Mouse (Mus musculus): ENCODE results near the gene 1700012P22Rik. TPM values are rescaled to one million over a fixed set of nuclear protein-coding genes. Genes with fewer than 3 reads are reported as not detected.

Gene 1700012P22Rik
- polyA plus RNA-seq (2012; rRNA removed): not detected in 2 replicates

GRCm38 (mm10) chr4:144438672-144439071 is at the start of gene 1700012P22Rik:
TSS of gene 1700012P22Rik (minus strand) at chr4:144438772.

GRCm38 (mm10) chr4:144463656-144464055 is 25.1 kb upstream of the 1700012P22Rik start, which contains the start of gene Aadacl3:
TSS of gene Aadacl3 (minus strand) at chr4:144463756.

GRCm38 (mm10) chr4:144453217-144453616 is 14.6 kb upstream of the 1700012P22Rik start, which contains the start of gene Gm9944:
TSS of gene Gm9944 (minus strand) at chr4:144453317.

GRCm38 (mm10) chr4:144408290-144408689 is 30.3 kb downstream of the 1700012P22Rik start, which contains the start of gene Pramef12:
TSS of gene Pramef12 (minus strand) at chr4:144408464.

GRCm38 (mm10) chr4:144377911-144378310 is 60.7 kb downstream of the 1700012P22Rik start, which contains the start of gene Pramef20:
TSS of gene Pramef20 (minus strand) at chr4:144377933.

Other genes with a start within 250 kb of the 1700012P22Rik start
- gene Oog2, start 248.1 kb downstream of the 1700012P22Rik start, polyA plus RNA-seq (2012; rRNA removed): not detected in 2 replicates
- not detected in 2 replicates for gene C87977, start 225.5 kb downstream of the 1700012P22Rik start, polyA plus RNA-seq (2012; rRNA removed)
- gene Pramel5, start 158.3 kb downstream of the 1700012P22Rik start, polyA plus RNA-seq (2012; rRNA removed): not detected in 2 replicates
- not detected in 2 replicates for gene Gm13128, start 108.5 kb downstream of the 1700012P22Rik start, polyA plus RNA-seq (2012; rRNA removed)
- not detected in 2 replicates for gene Gm13119, start 80.8 kb downstream of the 1700012P22Rik start, polyA plus RNA-seq (2012; rRNA removed)
- gene Pramef20, start 60.8 kb downstream of the 1700012P22Rik start, polyA plus RNA-seq (2012; rRNA removed): not detected in 2 replicates
- gene Pramef12, start 30.3 kb downstream of the 1700012P22Rik start, polyA plus RNA-seq (2012; rRNA removed): 0.11 and 0.13 TPM in 2 replicates
- gene Gm9944, start 14.5 kb upstream of the 1700012P22Rik start, polyA plus RNA-seq (2012; rRNA removed): not detected in 2 replicates
- not detected in 2 replicates for gene Aadacl3, start 25.0 kb upstream of the 1700012P22Rik start, polyA plus RNA-seq (2012; rRNA removed)
- not detected in 2 replicates for gene 9430007A20Rik, start 81.0 kb upstream of the 1700012P22Rik start, polyA plus RNA-seq (2012; rRNA removed)
- not detected in 2 replicates for gene Gm13124, start 126.4 kb upstream of the 1700012P22Rik start, polyA plus RNA-seq (2012; rRNA removed)
- not detected in 2 replicates for gene Aadacl4, start 174.9 kb upstream of the 1700012P22Rik start, polyA plus RNA-seq (2012; rRNA removed)
- not detected in 2 replicates for gene Gm436, start 247.6 kb upstream of the 1700012P22Rik start, polyA plus RNA-seq (2012; rRNA removed)

Measured in central nervous system, embryonic 11.5 days (tissue).